Mouse (Mus musculus): ENCODE measurements at regions not wholly inside any gene's neighbourhood (a gene's known extent, or its start where the extent isn't known, plus 50 kb on each side); places are given as distances from the start of the nearest gene placed in this dataset.

GRCm38 (mm10) chr10:99466695-99467094 is 203.7 kb downstream of the Dusp6 start:
- Histone ChIP-seq H3K9me3 (replicated peaks; ENCODE audit: insufficient read depth, low read length) (no peaks in the 10 kb centered on the region), H3K36me3 (ENCODE audit: control insufficient read depth in 1 of 2, insufficient read depth in 2 of 2, low read length in 2 of 2) (no peaks in the 10 kb centered on the region), H3K4me1 (ENCODE audit: control insufficient read depth in 1 of 2, insufficient read depth in 2 of 2, low read length in 2 of 2) (no peaks in the 10 kb centered on the region), H3K79me2 (ENCODE audit: control insufficient read depth, insufficient read depth, low read length, poor library complexity) (no peaks in the 10 kb centered on the region), H3K27ac (ENCODE audit: control insufficient read depth, low read depth, low read length) (no peak overlapping the region), H3K27me3 (ENCODE audit: control insufficient read depth in 1 of 2, insufficient read depth in 2 of 2, low read length in 2 of 2) (no peaks in the 10 kb centered on the region; a peak in 1 of 4 replicates), H3K9ac (ENCODE audit: control insufficient read depth, low read depth, low read length, poor library complexity, severe bottlenecking) (no peak overlapping the region), H3K4me3 (ENCODE audit: control insufficient read depth in 1 of 2, insufficient read depth in 1 of 2, low read depth in 2 of 2, low read length in 2 of 2) (no peak overlapping the region)
- TF ChIP-seq MAFK (IDR thresholded peaks at IDR 0.05; ENCODE audit: borderline replicate concordance, low read depth, low read length), result no peak
- TF ChIP-seq CTCF (IDR thresholded peaks at IDR 0.05 in 2 of 3, conservative IDR thresholded peaks at IDR 0.05 in 1 of 3; ENCODE audit: control insufficient read depth in 1 of 3, insufficient read depth in 1 of 3, low read depth in 2 of 3, low read length in 3 of 3, poor library complexity in 1 of 3, severe bottlenecking in 1 of 3), result no peak
- TF ChIP-seq ELF1 (IDR thresholded peaks at IDR 0.05; ENCODE audit: low read depth, low read length), result no peak
- no peak for TF ChIP-seq NELFE (IDR thresholded peaks at IDR 0.05; ENCODE audit: low read depth, low read length)
- TF ChIP-seq TCF12 (IDR thresholded peaks at IDR 0.05; ENCODE audit: low read depth, low read length), result no peak
- no peak for TF ChIP-seq MYC (IDR thresholded peaks at IDR 0.05; ENCODE audit: low read depth, low read length)
- no peak for TF ChIP-seq ZMIZ1 (IDR thresholded peaks at IDR 0.05; ENCODE audit: low read depth, low read length)
- TF ChIP-seq ZKSCAN1 (IDR thresholded peaks at IDR 0.05; ENCODE audit: low read depth, low read length), result no peak
- no peak for DNase-seq (ENCODE audit: low read depth, low spot score)

GRCm38 (mm10) chr10:99467319-99467842 is 204.3 kb downstream of the Dusp6 start:
- Histone ChIP-seq H3K27me3 (ENCODE audit: control insufficient read depth in 1 of 2, insufficient read depth in 2 of 2, low read length in 2 of 2) (no peaks in the 10 kb centered on the region; a peak in 1 of 4 replicates), H3K4me1 (ENCODE audit: control insufficient read depth in 1 of 2, insufficient read depth in 2 of 2, low read length in 2 of 2) (no peaks in the 10 kb centered on the region), H3K9me3 (replicated peaks; ENCODE audit: insufficient read depth, low read length) (no peaks in the 10 kb centered on the region), H3K27ac (ENCODE audit: control insufficient read depth, low read depth, low read length) (no peak overlapping the region), H3K4me3 (ENCODE audit: control insufficient read depth in 1 of 2, insufficient read depth in 1 of 2, low read depth in 2 of 2, low read length in 2 of 2) (no peak overlapping the region), H3K36me3 (ENCODE audit: control insufficient read depth in 1 of 2, insufficient read depth in 2 of 2, low read length in 2 of 2) (no peaks in the 10 kb centered on the region), H3K79me2 (ENCODE audit: control insufficient read depth, insufficient read depth, low read length, poor library complexity) (no peaks in the 10 kb centered on the region), H3K9ac (ENCODE audit: control insufficient read depth, low read depth, low read length, poor library complexity, severe bottlenecking) (no peak overlapping the region)
- TF ChIP-seq BHLHE40 (IDR thresholded peaks at IDR 0.05; ENCODE audit: borderline replicate concordance, low read depth, low read length) (no peak), POLR2AphosphoS2 (IDR thresholded peaks at IDR 0.05; ENCODE audit: low read length) (no peak), TCF12 (IDR thresholded peaks at IDR 0.05; ENCODE audit: low read depth, low read length) (no peak), TAL1 (IDR thresholded peaks at IDR 0.05; ENCODE audit: low read length) (no peak), POLR2AphosphoS5 (IDR thresholded peaks at IDR 0.05; ENCODE audit: borderline replicate concordance, low read depth, low read length) (no peak), SIN3A (IDR thresholded peaks at IDR 0.05; ENCODE audit: low read length) (no peak), MAX (IDR thresholded peaks at IDR 0.05; ENCODE audit: low read length) (no peak)
- no peak for DNase-seq (ENCODE audit: low read depth, low spot score)

GRCm38 (mm10) chr10:99468971-99469370 is 205.9 kb downstream of the Dusp6 start:
- no peak overlapping the region for H3K9ac ChIP-seq (ENCODE audit: control insufficient read depth, low read depth, low read length, poor library complexity, severe bottlenecking)
- TF ChIP-seq SMC3 (IDR thresholded peaks at IDR 0.05; ENCODE audit: low read depth, low read length), result no peak
- no peak for TF ChIP-seq RCOR1 (IDR thresholded peaks at IDR 0.05; ENCODE audit: low read depth, low read length)
- TF ChIP-seq MXI1 (IDR thresholded peaks at IDR 0.05; ENCODE audit: low read depth, low read length), result no peak
- no peak for TF ChIP-seq ZKSCAN1 (IDR thresholded peaks at IDR 0.05; ENCODE audit: low read depth, low read length)
- TF ChIP-seq POLR2AphosphoS2 (IDR thresholded peaks at IDR 0.05; ENCODE audit: low read length), result no peak
- TF ChIP-seq E2F4 (IDR thresholded peaks at IDR 0.05; ENCODE audit: borderline replicate concordance, low read depth, low read length), result no peak
- H3K27ac ChIP-seq (ENCODE audit: control insufficient read depth, low read depth, low read length), result no peak overlapping the region
- H3K79me2 ChIP-seq (ENCODE audit: control insufficient read depth, insufficient read depth, low read length, poor library complexity), result no peaks in the 10 kb centered on the region
- H3K27me3 ChIP-seq (ENCODE audit: control insufficient read depth in 1 of 2, insufficient read depth in 2 of 2, low read length in 2 of 2), result no peaks in the 10 kb centered on the region; a peak in 1 of 4 replicates
- H3K4me1 ChIP-seq (ENCODE audit: control insufficient read depth in 1 of 2, insufficient read depth in 2 of 2, low read length in 2 of 2), result no peaks in the 10 kb centered on the region
- no peaks in the 10 kb centered on the region for H3K36me3 ChIP-seq (ENCODE audit: control insufficient read depth in 1 of 2, insufficient read depth in 2 of 2, low read length in 2 of 2)
- no peak overlapping the region for H3K4me3 ChIP-seq (ENCODE audit: control insufficient read depth in 1 of 2, insufficient read depth in 1 of 2, low read depth in 2 of 2, low read length in 2 of 2)
- no peaks in the 10 kb centered on the region for H3K9me3 ChIP-seq (replicated peaks; ENCODE audit: insufficient read depth, low read length)
- DNase-seq (ENCODE audit: low read depth, low spot score), result no peak

All from MEL (cell line).